1 mouse cellular context compared by ENCODE assay signal in the genomic region with DNA sequence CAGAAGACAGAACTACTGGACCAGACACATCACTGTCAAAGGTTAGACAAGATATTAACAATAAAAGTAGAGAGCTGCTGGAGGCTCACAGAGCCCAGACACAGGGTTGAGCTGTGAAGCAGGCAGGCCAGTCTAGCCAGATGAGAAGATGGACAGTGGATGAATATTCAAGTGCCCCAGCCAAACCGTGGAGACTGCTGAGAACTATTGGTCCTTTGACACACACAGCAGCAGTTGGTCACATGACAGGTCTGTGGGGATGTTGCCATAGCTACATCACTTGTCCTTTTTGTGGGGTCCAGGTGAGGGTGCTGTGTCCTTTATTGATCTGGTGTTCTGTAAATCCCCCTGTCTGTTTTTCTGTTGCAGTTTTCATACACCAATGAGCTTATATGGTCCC.
A peak's percentile ranks its signal among the peaks of the same experiment; 100 is the strongest.
TF ChIP-seq lines count a peak whose summit lies in the region.

No protein-coding gene starts in this region.

TF ChIP-seq in myocyte, 11 proteins besides CTCF, POLR2A, EP300 and RAD21:
- TF ChIP-seq USF1 (IDR thresholded peaks at IDR 0.05; ENCODE audit: low read depth) (peak; percentile 71), TCF12 (IDR thresholded peaks at IDR 0.05; ENCODE audit: insufficient read depth, poor library complexity, severe bottlenecking) (no peak)
TF ChIP-seq in myocyte: peak in this region for 1.
